Mouse (Mus musculus) heart, postnatal 25 days (tissue): ENCODE measurements around the gene Prox1. TPM values are rescaled to one million over a fixed set of nuclear protein-coding genes. Genes with fewer than 3 reads are reported as not detected.

Experiments used
- DNase-seq: peaks from one replicate; pipeline ENCODE4 v3.0.0; 2022; ENCODE audit warnings: low spot score
- intact Hi-C: fragments of 180-260 bp; cut with DNase I; formaldehyde crosslinking; loops from one replicate; pipeline ENCODE4 v1.15.1; 2025
- total RNA-seq, 2 experiments: library from RNA; stranded (reverse); gene quantifications; 2 replicates each; pipeline ENCODE4 v1.2.3; 2021

Gene Prox1
- total RNA-seq, 2 experiments from 2014 or later: 48.8 to 48.9 TPM

DNA sequence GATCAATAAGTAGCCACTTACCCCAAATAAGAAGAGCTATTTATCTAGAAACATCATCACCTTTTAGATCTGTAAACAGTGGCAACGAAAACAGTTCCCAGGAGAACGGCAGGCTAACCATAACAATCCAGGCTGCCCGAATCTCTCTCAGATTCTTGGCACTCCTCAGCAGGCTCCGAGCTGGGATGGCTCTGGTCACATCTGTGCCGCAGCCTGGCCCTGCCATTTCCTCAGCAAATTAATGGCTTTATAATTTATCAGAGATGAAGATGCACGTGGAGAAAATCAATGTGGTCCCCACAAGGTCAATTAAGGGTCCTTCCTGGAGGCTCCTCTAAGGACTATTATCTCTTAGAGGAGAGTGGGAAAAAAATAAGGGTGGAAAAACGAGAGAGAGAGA lies 16.2 kb downstream of the Prox1 start:
- intact Hi-C loops: no loop called here
- DNase-seq: no peak

DNA sequence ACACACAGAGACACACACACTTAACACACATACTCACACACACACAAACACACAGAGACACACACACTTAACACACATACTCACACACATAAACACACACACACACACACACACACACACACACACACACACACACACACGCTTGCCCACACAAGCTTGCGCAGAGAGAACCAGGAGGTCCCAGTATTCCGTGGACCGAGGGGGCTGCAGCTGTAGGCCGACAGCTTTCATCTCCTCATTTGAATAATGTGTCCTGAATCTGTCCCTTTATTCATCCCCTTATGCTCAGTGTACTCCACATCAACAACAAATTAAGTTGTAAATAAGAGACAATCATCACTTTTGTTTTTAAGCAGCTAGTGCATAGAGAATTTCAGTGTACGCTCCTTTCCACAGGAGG lies 17.9 kb downstream of the Prox1 start:
- no peak for DNase-seq
- intact Hi-C loops: no loop called here

- intact Hi-C loops: no loop called here
- DNase-seq: no peak
Observed at GRCm38 (mm10) chr1:190149233-190149741, 21.2 kb downstream of the Prox1 start.

- no peak for DNase-seq
- intact Hi-C loops: no loop called here
Observed at GRCm38 (mm10) chr1:190148661-190149232, 21.8 kb downstream of the Prox1 start.

DNA sequence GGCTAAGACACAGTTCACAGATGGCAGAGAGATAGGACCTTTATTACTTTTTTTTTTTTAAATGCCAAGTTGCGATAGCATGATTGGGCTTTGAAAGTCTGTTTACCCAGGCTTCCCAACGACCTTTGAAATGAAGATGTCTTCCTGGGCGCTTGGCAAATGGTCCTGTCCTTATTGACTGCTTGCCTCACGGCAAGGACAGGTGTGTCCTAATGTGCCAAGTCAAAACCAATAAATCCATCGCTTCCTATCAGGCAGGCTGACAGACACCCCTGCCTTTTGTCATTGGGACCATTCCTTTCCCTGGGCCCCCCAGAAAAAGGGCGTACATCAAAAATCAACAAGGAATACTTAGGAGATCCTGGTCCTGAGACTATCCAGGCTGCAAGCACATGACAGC lies 22.7 kb downstream of the Prox1 start:
- intact Hi-C loops: no loop called here
- DNase-seq: no peak

DNA sequence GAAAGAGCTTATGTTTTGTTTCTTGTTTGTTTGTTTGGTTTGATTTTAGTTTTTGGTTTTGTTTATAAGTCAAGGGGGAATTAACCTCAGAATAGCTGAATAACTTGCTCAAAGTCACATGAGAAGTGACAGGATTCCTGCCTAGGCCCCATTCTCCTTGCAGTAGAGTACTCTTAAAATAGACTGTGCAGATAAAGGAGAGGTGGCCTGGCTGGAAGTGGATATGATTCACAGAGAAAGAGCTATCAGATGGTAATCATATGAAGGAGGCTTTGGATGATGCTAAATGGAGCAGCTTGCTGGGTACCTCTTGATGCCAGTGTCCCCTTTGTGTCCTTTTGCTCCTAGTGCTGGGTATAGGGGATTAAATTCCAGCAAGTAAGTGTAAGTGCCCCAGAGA lies 26.1 kb downstream of the Prox1 start:
- no peak for DNase-seq
- intact Hi-C loops: no loop called here

GRCm38 (mm10) chr1:190143593-190143992 lies 26.9 kb downstream of the Prox1 start:
- no peak for DNase-seq
- intact Hi-C loops: no loop called here

GRCm38 (mm10) chr1:190142584-190142983 lies 27.9 kb downstream of the Prox1 start:
- no peak for DNase-seq
- intact Hi-C loops: no loop called here

DNA sequence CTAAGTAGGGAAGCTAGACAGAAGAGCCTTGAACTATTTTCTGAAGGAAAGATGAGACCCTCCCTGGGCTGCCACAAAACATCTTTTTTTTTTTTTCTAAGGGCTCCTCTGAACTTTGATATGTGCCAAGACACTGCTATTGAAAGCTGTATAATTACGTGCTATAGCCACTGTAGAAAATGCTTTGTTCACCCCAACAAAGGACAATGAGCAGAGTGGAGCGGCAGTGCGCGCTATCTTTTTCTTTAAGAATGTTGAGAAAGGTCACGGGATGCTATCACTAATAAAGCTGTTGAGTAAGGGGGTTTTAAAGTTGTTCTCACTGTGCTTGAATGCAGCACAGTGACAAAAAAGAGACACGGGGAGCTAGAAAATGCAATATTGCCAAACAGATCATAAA lies 30.0 kb downstream of the Prox1 start:
- no peak for DNase-seq

DNA sequence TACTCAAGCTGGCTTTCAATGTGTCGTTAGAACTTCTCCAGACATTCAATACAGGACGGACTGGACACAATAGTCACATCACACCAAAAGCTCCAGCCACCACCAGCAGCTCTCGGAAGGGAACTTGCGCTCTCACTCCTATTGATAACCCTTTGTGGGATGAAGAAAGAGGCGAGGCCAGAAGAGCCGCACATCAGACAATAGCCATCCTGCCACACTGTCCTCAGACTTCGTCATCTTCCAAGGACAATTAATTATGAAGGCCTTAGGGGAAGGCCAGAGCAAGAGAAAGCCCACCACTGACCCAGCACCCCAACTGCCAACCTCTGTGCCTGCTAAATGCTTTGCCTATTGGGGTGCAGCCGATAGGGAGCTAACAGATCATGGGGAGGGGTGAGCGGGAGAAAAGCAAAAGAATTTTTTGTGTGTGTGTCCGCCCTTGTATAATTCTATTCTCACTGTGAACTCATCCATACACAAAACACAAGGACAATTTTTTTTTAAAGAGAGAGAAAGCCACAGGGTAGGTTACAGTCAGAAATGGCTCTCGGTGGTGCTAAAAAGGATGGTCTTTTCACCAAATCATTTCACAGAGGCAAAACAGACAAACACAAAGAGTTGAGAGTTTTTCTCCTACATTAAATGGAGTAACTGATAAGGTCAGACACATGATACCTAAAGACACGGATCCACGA lies 30.7 kb downstream of the Prox1 start:
- intact Hi-C loops: no loop called here
- no peak for DNase-seq

More for the DNA sequence above, 30.0 kb downstream of the Prox1 start:
- intact Hi-C loops: no loop called here

DNA sequence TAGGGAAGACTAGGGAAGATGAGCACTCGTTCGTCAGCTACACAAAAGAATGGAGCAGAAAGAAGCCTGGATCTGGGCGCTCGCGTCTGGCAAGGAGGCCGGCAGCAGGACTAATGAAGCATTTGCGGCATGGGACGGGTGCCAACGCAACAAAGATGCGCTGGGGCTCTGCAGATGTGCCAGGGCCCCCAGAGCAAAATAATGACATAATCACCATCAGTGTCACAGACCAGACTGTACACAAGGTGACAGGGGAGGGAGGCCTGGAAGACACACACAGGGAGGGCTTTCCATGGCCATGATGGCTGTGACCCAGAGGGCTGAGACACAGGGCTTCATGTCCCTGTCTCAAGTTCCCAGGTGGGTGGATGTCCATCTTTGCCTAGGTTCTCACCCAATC lies 32.6 kb downstream of the Prox1 start:
- no peak for DNase-seq
- intact Hi-C loops: no loop called here

DNA sequence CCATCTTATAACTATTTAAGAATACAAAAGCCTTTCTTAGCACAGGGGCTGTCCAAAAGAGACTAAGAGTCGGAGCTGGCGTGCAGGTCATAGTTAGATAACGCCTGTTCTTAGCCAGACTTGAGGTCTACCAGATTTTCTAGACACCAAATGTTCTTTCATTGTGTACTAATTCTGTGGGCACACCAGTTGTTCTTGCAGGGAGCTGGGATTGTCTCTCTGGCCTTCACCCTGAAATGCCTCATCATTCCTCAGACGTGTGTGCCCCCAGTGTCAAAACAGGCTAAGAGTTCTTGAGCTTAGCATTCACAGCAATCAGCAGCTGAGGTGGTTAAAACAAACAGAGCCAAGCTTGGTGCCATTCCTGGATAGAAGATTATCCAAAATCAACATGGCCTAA lies 37.6 kb downstream of the Prox1 start:
- intact Hi-C loops: no loop called here
- no peak for DNase-seq

DNA sequence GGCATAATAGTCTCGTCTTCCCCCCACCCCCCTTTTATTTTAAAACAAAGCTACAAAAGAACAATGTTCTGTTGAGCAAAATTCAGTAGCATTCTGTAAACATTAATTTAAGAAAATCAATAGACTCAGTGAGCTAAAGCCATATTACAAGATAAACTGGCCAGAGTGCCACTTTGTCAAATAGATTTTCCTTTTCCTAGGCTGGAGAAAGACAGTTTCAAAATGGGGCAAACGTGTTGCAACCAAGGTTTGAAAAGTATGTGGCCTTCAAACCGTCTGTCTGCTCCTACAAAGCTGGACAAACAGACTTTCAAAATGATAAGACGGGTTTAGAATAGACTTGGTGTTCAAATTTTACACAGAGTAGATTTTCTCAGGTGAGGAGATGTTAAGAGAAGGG lies 39.6 kb downstream of the Prox1 start:
- intact Hi-C loops: no loop called here

GRCm38 (mm10) chr1:190129553-190129952 lies 41.0 kb downstream of the Prox1 start:
- no peak for DNase-seq
- intact Hi-C loops: loop anchor here (5.0 kb wide), 2 partner anchors 43 to 82 kb away; partner anchors contain the start of gene Prox1

More for the DNA sequence above, 39.6 kb downstream of the Prox1 start:
- DNase-seq: no peak

DNA sequence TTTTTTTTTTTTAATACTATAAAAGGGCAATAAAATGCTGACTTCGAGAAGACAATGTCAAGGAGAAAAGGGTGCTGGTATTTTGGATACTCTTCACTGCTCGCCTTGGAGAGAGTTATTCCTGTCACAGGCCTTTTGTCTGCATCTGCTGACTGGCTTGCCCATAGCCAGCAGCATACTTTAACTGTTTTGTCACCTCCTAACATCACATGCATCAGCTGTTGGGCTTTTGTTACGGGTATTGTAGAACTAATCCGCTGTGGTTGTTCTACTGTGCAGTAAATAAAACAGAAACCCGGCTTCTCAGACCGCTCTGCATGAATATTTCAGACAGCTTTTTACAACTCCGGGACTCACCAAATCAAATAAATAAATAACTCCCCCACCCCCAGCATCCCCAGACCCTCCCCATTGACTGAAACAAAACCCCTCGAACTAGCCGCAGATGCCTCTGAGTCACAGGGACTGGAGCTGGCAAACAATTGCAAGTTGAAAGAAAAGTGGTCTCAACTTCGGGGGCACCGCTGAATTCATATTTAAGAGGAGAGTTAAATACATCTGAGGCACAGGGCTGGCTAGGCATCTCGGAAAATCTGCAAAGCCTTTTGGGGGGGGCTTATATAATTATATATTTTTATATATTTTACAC lies 41.7 kb downstream of the Prox1 start:
- intact Hi-C loops: loop anchor here (5.0 kb wide), 2 partner anchors 44 to 81 kb away; partner anchors contain the start of gene Prox1
- no peak for DNase-seq

GRCm38 (mm10) chr1:190127878-190128277 lies 42.6 kb downstream of the Prox1 start:
- intact Hi-C loops: loop anchor here (5.0 kb wide), 2 partner anchors 44 to 81 kb away; partner anchors contain the start of gene Prox1
- no peak for DNase-seq

DNA sequence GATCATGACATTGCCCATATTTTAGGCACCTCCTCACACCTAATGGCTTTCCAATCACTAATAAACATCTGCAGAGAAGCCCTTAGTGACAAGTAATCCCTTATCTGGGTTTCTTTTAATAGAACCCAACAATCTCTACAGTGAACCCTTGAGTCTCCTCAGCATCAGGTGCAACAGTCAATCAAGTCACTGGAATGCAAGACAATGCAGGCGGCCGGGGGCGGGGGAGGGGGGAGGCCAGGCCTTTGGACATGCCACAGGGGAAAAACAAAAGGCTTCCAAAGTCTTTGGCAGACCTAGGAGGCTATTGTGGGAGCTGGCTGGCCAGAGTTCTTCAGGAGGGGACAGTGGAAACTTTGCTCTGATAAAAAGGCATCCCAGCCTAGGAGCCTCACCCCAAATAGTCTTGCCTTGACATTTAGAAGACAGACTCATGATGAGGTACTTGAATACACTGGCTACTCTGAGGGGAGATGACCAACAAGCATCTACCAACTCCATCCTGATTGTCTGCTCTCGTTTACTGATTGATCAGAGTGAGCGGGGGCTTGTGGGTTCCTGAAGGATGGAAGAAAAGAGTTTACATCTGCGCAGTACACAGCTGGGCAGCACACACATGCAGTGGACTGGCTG lies 43.2 kb downstream of the Prox1 start:
- DNase-seq: no peak
- intact Hi-C loops: loop anchor here (5.0 kb wide), 2 partner anchors 45 to 80 kb away; partner anchors contain the start of gene Prox1

- DNase-seq: no peak
- intact Hi-C loops: loop anchor here (5.0 kb wide), 2 partner anchors 47 to 78 kb away; partner anchors contain the start of gene Prox1
Observed at GRCm38 (mm10) chr1:190124961-190125739, 45.4 kb downstream of the Prox1 start.

- DNase-seq: no peak
- intact Hi-C loops: no loop called here
Observed at GRCm38 (mm10) chr1:190123404-190123803, 47.1 kb downstream of the Prox1 start.

DNA sequence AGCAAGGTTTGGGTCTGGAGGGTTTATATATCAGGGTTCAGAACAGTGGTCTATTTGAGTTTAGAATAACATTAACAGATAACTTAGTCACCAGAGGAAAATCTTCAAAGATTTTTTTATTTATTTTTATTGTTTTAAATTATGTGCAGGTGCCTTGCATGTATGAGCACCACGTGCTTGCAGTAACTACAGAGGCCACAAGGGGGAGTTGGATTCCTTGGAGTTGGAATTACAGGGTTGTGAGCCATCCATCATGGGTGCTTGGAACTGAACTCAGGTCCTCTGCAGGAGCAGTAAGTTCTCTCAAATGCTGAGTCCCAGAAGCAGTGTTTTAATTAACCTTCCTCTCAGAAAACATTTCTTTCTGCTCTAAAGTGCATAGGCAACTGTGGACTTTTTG lies 54.5 kb downstream of the Prox1 start:
- intact Hi-C loops: no loop called here
- DNase-seq: no peak
